Mouse (Mus musculus) lung, postnatal 0 days (tissue): Measurements from ENCODE around the gene Arhgap27. TPM values are rescaled to one million over a fixed set of nuclear protein-coding genes. Genes with fewer than 3 reads are reported as not detected.

Experiments
- ATAC-seq: fragments of 200-750 bp; cut with Nextera tagmentation; 2 replicates; pipeline ENCODE4 v1.8.0; 2017; ENCODE audit warnings: moderate library complexity
- DNase-seq: peaks from one replicate; pipeline ENCODE4 v3.0.0-alpha.2; 2016; ENCODE audit warnings: low spot score
- H3K27ac ChIP-seq: fragments of 300-500 bp; sonication (generic); 2 replicates; pipeline ENCODE4 v1.5.1; 2014; ENCODE audit warnings: antibody characterized with exemption, mild to moderate bottlenecking, low read length, mixed read lengths
- H3K27me3 ChIP-seq: fragments of 300-500 bp; sonication (generic); replicated peaks from 2 replicates; pipeline ENCODE4 v1.6.1; 2014; ENCODE audit warnings: low read length, mixed read lengths; ENCODE audit not compliant: insufficient read depth
- H3K36me3 ChIP-seq: fragments of 300-500 bp; sonication (generic); 2 replicates; pipeline ENCODE4 v1.6.1; 2014; ENCODE audit warnings: low read length, mixed read lengths; ENCODE audit not compliant: insufficient read depth
- H3K4me1 ChIP-seq: fragments of 300-500 bp; sonication (generic); 2 replicates; pipeline ENCODE4 v1.6.1; 2014; ENCODE audit warnings: antibody characterized with exemption, low read depth, low read length, mixed read lengths; ENCODE audit not compliant: insufficient read depth
- H3K4me2 ChIP-seq: fragments of 300-500 bp; sonication (generic); replicated peaks from 2 replicates; pipeline ENCODE4 v1.6.1; 2014; ENCODE audit warnings: low read depth, mild to moderate bottlenecking, low read length, moderate library complexity, mixed read lengths
- H3K4me3 ChIP-seq: fragments of 300-500 bp; sonication (generic); 2 replicates; pipeline ENCODE4 v1.5.1; 2014; ENCODE audit warnings: low read depth, low read length
- H3K9ac ChIP-seq: fragments of 300-500 bp; sonication (generic); replicated peaks from 2 replicates; pipeline ENCODE4 v1.6.1; 2014; ENCODE audit warnings: low read depth, mild to moderate bottlenecking
- H3K9me3 ChIP-seq: fragments of 300-500 bp; sonication (generic); 2 replicates; pipeline ENCODE4 v1.6.1; 2016; ENCODE audit warnings: low read length, mixed read lengths
- CTCF ChIP-seq: IDR thresholded peaks from 2 replicates; pipeline ENCODE4 v1.5.1; 2016; ENCODE audit warnings: antibody characterized with exemption, mild to moderate bottlenecking
- EP300 ChIP-seq: IDR thresholded peaks from 2 replicates; pipeline ENCODE4 v1.6.1; 2016; ENCODE audit warnings: antibody characterized with exemption, mild to moderate bottlenecking, control low read depth
- whole genome bisulfite sequencing: fragments of 180-500 bp; shearing (Covaris S2); extraction: QIAGEN DNeasy Blood & Tissue Kit; methylation state at CpG from one replicate; pipeline ENCODE4 v1.1.7; 2014; 5-methylcytosine and 5-hydroxymethylcytosine counted together
- polyA plus RNA-seq: library from polyadenylated mRNA; unstranded; fragments of >200 nt; fragmentation: Nextera tagmentation; extraction: Ambion mirVana; gene quantifications from 2 replicates; pipeline ENCODE4 v1.2.1, GENCODE M21; 2015

The Arhgap27 gene
- polyA plus RNA-seq, 1 experiment from 2014 or later: 20.0 TPM

DNA sequence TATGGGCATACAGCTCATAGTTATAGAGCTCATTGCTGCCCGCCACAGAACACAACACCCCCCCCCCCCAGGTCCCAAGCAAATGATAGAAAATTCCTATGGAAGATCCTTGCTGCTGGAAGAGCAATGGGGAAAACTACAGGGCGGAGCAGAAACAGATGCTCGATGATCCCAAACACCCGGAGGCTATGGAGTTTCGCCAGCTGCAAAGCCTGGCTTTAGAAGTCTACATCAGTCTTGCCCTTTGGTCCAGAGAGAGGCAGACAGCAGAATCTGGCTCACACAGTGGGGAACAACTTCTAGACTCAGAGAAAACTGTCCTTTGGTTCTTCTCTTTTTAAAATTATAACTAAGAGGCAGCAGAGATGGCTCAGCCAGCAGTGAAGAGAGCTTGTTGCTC is 27.9 kb downstream of the Arhgap27 start:
- no peak overlapping the region for H3K4me2 ChIP-seq
- TF ChIP-seq CTCF: no peak
- TF ChIP-seq EP300: no peak
- no peak for ATAC-seq
- no peak overlapping the region for H3K27ac ChIP-seq
- DNase-seq: no peak
- 82% methylated on average over 5 of the region's 5 CpGs for WGBS
- no peaks in the 10 kb centered on the region for H3K4me1 ChIP-seq
- no peaks in the 10 kb centered on the region for H3K27me3 ChIP-seq
- H3K36me3 ChIP-seq: peaks cover 5% of the 10 kb centered on the region
- H3K9me3 ChIP-seq: no peaks in the 10 kb centered on the region
- no peak overlapping the region for H3K4me3 ChIP-seq
- no peak overlapping the region for H3K9ac ChIP-seq

DNA sequence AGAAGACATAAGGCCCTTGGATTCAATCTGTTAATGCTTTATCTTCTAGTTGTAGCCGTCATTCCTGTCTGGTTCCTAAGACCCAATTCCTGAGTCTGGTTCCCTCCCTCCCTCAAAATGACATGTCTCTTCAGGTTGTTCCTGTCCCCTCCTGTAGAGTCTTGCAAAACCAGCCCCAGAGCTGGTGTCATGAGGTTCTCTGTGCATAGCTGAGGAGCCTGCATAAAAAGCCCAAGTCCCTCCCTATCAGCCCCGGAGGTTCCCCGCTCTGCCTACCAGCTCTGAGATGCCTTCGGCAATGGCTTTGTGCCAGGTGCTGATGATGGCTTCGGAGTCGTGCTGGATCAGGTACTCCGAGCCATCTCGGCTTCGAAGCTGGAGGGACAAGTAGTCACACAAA is 28.6 kb downstream of the Arhgap27 start:
- no peaks in the 10 kb centered on the region for H3K27me3 ChIP-seq
- H3K4me3 ChIP-seq: no peak overlapping the region
- no peak overlapping the region for H3K9ac ChIP-seq
- peaks cover 5% of the 10 kb centered on the region for H3K36me3 ChIP-seq
- ATAC-seq (no peak), DNase-seq (no peak)
- no peaks in the 10 kb centered on the region for H3K4me1 ChIP-seq
- H3K4me2 ChIP-seq: no peak overlapping the region
- 86% methylated on average over 9 of the region's 9 CpGs for WGBS
- no peaks in the 10 kb centered on the region for H3K9me3 ChIP-seq
- TF ChIP-seq EP300 (no peak), CTCF (no peak)
- H3K27ac ChIP-seq: no peak overlapping the region

DNA sequence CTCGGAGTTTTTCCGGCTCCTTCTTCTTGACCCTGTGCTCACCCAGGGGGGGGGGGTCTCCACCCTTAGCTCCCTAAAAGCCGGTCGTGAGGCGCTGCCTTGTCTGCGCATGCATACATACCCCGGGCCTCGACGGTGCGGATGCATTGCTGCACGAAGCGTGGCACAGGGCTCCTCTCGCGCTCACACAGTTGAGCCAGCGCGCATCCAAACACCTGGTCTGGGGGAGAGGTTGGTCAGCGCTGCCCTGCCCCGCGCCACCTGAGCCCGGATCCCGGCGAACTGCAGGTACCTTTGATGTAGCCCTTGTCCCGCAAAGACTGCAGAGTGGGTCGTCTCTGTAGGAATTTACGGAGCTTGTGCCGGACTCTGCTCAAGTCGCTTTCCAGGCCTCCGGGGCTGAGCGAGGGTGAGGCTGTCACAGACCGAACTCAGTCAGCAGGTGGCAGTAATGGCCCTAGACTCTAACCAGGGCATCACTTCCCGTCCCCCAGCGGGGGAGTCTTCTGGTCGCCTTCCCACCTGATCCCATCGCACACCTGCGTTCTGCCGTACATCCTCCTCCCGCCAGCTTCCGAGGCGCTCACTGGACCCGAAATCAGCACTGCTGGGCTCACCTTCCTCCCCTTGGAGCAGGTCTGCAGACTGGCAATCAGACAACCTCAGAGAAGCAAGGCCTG is 29.6 kb downstream of the Arhgap27 start:
- WGBS: 24% methylated on average over 40 of the region's 40 CpGs
- Histone ChIP-seq H3K4me1 (no peaks in the 10 kb centered on the region), H3K9ac (no peak overlapping the region), H3K27me3 (no peaks in the 10 kb centered on the region), H3K9me3 (no peaks in the 10 kb centered on the region), H3K27ac (no peak overlapping the region), H3K36me3 (peaks cover 5% of the 10 kb centered on the region), H3K4me2 (peak overlapping the region; percentile 34; the same call in 1 of the 2 replicates), H3K4me3 (no peak overlapping the region)
- DNase-seq (peak; percentile 59), ATAC-seq (peak; percentile 34; the same call in 1 of the 2 replicates)
- TF ChIP-seq CTCF (peak; percentile 67), EP300 (no peak)

DNA sequence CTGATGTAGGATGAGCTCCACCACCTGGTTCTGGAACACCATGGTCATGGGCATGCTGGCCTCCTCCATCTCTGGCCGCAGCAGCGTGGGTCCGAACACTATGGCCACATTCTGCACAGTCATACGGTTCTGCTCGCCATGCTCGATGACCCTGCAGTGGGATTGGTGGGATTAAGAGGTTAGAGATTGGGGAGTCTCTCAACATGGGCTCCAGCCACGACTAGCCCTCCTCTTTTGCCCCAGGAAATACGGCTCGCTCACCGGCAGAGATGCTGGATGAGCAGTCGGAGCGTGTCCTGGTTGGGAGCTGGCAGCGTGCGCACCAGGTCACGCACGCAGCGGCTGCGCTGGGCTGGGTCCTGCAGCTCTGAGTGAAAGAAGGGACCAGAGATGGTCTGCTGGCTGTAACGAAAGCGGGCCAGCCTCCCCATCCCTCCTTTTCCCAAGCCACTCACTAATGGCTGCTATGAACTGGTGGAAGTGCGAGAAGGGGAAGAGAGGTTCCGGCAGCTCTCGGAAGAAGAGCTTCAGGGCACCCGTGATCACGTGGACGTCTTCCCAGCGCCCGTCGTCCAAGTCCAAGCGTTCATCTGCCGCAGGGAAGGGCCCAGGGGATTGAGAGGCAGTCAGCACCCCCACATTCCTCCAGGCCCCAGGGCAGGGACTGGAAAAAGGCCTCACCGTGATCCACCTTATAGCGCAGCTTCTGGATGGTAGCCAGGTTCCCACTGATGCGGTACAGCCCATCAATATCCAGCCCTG is 30.4 kb downstream of the Arhgap27 start:
- Histone ChIP-seq H3K4me3 (0 out of 2 replicates have a peak overlapping the region, but pooled peaks have one; percentile 5), H3K4me2 (peak overlapping the region; percentile 34), H3K36me3 (peaks cover 5% of the 10 kb centered on the region), H3K4me1 (no peaks in the 10 kb centered on the region), H3K9ac (no peak overlapping the region), H3K27me3 (no peaks in the 10 kb centered on the region), H3K27ac (no peak overlapping the region), H3K9me3 (no peaks in the 10 kb centered on the region)
- DNase-seq (no peak), ATAC-seq (no peak; the same call in 1 of the 2 replicates)
- WGBS: 51% methylated on average over 34 of the region's 34 CpGs
- TF ChIP-seq CTCF (no peak), EP300 (no peak)

DNA sequence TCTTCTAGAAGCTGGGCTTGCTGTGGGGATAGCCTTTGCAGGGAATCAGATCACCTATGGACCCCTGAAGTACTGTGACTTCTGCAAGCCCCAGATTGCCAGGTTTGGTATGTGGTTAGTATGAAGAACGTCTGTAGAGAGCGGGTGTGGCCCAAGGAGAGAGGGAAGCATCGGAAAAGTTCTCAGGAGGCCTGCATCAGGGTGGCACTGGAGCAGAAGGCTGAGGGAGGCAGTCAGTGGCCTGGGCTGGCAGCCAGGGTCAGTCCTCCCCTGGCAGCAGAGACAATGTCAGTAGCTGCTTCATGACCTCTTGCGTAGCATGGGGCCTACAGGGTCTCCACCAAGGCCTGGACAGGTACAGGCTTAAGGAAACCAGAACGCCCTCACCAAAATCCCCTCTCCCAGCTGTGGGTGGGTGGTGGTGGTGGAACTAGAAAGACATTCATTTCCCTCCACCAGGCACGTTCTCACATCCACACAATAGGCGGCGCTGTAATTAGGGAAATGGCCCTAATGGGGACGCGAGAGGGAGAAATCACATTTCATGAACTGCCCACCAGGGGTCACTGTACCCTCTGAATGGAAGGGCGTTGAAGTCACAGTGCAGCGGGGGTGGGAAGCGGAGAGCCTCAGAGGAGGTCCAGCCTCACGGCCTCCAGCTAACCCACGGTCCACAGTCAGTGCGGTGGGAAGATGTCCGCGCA is 31.2 kb downstream of the Arhgap27 start:
- no peak overlapping the region for H3K9ac ChIP-seq
- peak; percentile 70 for ATAC-seq
- H3K27ac ChIP-seq: no peak overlapping the region
- H3K27me3 ChIP-seq: no peaks in the 10 kb centered on the region
- 0 out of 2 replicates have a peak overlapping the region, but pooled peaks have one; percentile 5 for H3K4me3 ChIP-seq
- no peak for TF ChIP-seq EP300
- TF ChIP-seq CTCF: peak; percentile 99
- no peaks in the 10 kb centered on the region for H3K4me1 ChIP-seq
- peak overlapping the region; percentile 34 for H3K4me2 ChIP-seq
- DNase-seq: peak; percentile 92
- WGBS: 35% methylated on average over 18 of the region's 18 CpGs
- H3K9me3 ChIP-seq: no peaks in the 10 kb centered on the region
- peaks cover 5% of the 10 kb centered on the region for H3K36me3 ChIP-seq

DNA sequence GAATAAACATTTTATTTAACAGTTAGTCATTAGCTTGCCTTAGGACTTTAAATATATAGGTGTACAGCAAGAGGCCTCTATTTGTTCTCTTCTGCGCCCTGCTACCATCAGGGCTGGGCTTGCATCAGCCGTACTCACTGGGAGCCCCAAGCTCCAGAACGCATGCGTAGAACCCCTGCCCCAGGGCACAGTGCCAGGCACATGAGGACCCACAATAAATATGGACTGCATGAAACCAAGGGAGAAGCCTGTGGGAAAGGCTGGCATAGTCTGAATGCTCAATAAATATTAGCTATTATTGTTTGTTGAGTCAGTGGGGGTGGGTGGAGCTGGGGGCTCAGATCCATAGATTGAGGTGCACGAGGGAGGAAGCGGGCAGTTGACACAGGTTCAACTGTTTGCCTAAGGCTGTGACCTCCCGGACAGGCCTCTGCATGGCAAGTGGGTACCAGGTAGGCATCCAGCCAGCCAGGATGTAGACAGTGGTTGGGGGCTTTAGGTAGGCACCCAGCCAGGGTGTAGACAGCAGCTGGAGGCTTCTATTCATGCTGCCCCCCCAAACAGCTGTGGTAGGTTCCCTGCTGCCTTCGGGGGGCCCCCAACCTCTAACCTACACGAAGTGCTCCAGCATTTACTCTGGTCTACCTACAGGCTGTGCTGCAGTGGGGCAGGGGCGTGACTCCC is 31.8 kb downstream of the Arhgap27 start:
- Histone ChIP-seq H3K4me2 (no peak overlapping the region), H3K9me3 (no peaks in the 10 kb centered on the region), H3K9ac (no peak overlapping the region), H3K36me3 (peaks cover 5% of the 10 kb centered on the region), H3K27ac (no peak overlapping the region), H3K4me3 (no peak overlapping the region), H3K27me3 (no peaks in the 10 kb centered on the region), H3K4me1 (no peaks in the 10 kb centered on the region)
- TF ChIP-seq EP300 (no peak), CTCF (no peak)
- ATAC-seq (no peak), DNase-seq (no peak)
- WGBS: 88% methylated on average over 10 of the region's 10 CpGs
